Mouse (Mus musculus): ENCODE results near the gene Icam4. TPM values are rescaled to one million over a fixed set of nuclear protein-coding genes. Genes with fewer than 3 reads are reported as not detected.
A peak's percentile ranks its signal among the peaks of the same experiment; 100 is the strongest.

The Icam4 gene
- total and polyA plus RNA-seq, 3 experiments, result 193 to 268 (median 260) TPM

DNA sequence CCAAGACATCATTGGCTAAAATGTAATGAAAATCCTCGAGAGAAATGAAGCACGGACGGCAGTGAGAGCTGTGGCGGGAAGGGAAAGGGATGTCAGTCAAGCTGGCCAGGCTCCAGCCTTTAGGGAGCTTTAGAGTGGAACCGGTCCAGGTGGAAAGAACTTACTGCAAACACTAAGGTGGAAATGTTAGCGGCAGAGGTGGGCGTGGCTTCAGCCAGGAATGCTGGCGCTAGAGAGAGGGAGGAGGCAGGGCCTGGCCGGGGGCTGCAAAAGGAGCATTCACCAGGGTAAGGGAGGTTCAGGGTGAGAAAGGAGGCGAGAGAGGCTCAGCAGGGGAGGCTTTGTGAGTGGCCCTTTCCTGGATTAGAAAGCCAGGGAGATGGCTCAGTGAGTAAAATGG, 38.3 kb upstream of the Icam4 start:
- TF ChIP-seq EP300 (IDR thresholded peaks at IDR 0.05; ENCODE audit: low read depth in 1 of 2, low read length in 2 of 2), result no peak
- Histone ChIP-seq H3K4me1 (ENCODE audit: control insufficient read depth in 1 of 2, insufficient read depth in 2 of 2, low read length in 2 of 2) (no peaks in the 10 kb centered on the region), H3K9me3 (replicated peaks; ENCODE audit: insufficient read depth, low read length) (no peaks in the 10 kb centered on the region), H3K36me3 (ENCODE audit: control insufficient read depth in 1 of 2, insufficient read depth in 2 of 2, low read length in 2 of 2) (no peaks in the 10 kb centered on the region), H3K79me2 (ENCODE audit: control insufficient read depth, insufficient read depth, low read length, poor library complexity) (no peaks in the 10 kb centered on the region), H3K27ac (ENCODE audit: control insufficient read depth, low read depth, low read length) (no peak overlapping the region), H3K9ac (ENCODE audit: control insufficient read depth, low read depth, low read length, poor library complexity, severe bottlenecking) (no peak overlapping the region), H3K4me3 (ENCODE audit: control insufficient read depth in 1 of 2, insufficient read depth in 1 of 2, low read depth in 2 of 2, low read length in 2 of 2) (no peak overlapping the region), H3K27me3 (ENCODE audit: control insufficient read depth in 1 of 2, insufficient read depth in 2 of 2, low read length in 2 of 2) (peaks cover 5 to 12% of the 10 kb centered on the region in 2 experiments; a peak in 2 of 4 replicates)
- no peak for DNase-seq (ENCODE audit: low read depth, low spot score)

DNA sequence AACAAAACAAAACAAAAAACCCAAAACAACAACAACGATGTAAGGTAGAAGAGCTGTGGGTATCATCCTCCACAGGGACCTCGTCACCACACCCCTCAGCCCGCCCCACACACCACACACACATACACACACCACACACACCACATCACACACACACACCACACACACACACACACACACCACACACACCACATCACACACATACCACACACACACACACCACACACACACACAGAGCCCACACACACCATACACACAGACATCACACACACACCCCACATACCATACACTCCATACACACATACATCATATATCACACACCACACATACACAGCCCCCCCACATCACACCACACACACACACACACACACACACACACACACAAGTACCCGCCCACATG, 37.6 kb upstream of the Icam4 start:
- Histone ChIP-seq H3K27ac (ENCODE audit: control insufficient read depth, low read depth, low read length) (no peak overlapping the region), H3K79me2 (ENCODE audit: control insufficient read depth, insufficient read depth, low read length, poor library complexity) (no peaks in the 10 kb centered on the region), H3K4me3 (ENCODE audit: control insufficient read depth in 1 of 2, insufficient read depth in 1 of 2, low read depth in 2 of 2, low read length in 2 of 2) (no peak overlapping the region), H3K9ac (ENCODE audit: control insufficient read depth, low read depth, low read length, poor library complexity, severe bottlenecking) (no peak overlapping the region), H3K9me3 (replicated peaks; ENCODE audit: insufficient read depth, low read length) (no peaks in the 10 kb centered on the region), H3K4me1 (ENCODE audit: control insufficient read depth in 1 of 2, insufficient read depth in 2 of 2, low read length in 2 of 2) (no peaks in the 10 kb centered on the region), H3K36me3 (ENCODE audit: control insufficient read depth in 1 of 2, insufficient read depth in 2 of 2, low read length in 2 of 2) (peaks cover 0 to under 1% of the 10 kb centered on the region in 2 experiments; a peak in 1 of 4 replicates), H3K27me3 (ENCODE audit: control insufficient read depth in 1 of 2, insufficient read depth in 2 of 2, low read length in 2 of 2) (peaks cover 2 to 5% of the 10 kb centered on the region in 2 experiments; a peak in 1 of 4 replicates)
- no peak for DNase-seq (ENCODE audit: low read depth, low spot score)
- TF ChIP-seq MAX (IDR thresholded peaks at IDR 0.05; ENCODE audit: low read length), result 0 out of 2 replicates have a peak, but pooled peaks have one; percentile 12
- no peak for TF ChIP-seq POLR2A (IDR thresholded peaks at IDR 0.05; ENCODE audit: control insufficient read depth in 1 of 2, insufficient read depth in 1 of 2, low read depth in 1 of 2, low read length in 2 of 2, poor library complexity in 1 of 2)
- peak; percentile 96; the same call in 1 of the 2 replicates for TF ChIP-seq POLR2AphosphoS5 (IDR thresholded peaks at IDR 0.05; ENCODE audit: borderline replicate concordance, low read depth, low read length)

DNA sequence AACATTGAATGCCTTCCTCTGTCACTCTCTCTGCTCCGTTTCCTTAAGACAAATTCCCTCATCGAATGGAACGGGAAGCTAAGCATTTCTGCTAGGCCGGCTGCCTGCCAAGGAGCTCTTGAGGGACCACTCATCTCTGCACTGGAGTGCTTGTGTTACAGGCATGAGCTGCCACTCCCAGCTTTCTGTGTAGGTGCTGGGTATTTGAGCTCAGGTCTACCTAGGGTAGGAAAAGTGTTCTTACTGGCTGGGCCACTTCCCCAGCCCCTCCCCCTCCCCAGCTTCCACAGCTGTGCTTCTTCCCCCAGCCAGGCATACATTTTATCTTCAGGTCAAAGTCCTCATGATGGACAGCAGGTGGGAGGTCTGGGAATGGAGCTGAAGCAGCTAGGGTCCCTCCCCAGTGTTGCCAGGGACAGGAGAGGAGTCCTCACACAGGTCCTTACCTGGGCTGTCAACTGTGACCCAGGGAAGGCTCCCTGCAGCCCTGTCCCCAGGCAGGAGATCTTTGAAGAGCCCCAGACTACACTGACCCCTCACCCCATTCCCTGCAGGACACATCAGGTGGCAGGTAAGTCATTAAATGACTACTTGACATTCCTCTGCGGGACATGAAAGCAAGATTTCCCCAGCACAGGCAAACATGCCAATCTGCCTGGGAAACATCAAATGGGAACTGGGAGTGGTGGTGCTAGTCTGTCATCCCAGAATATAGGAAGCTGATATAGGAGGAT, 35.8 kb upstream of the Icam4 start:
- Histone ChIP-seq H3K4me3 (ENCODE audit: control insufficient read depth in 1 of 2, insufficient read depth in 1 of 2, low read depth in 2 of 2, low read length in 2 of 2) (no peak overlapping the region), H3K9me3 (replicated peaks; ENCODE audit: insufficient read depth, low read length) (no peaks in the 10 kb centered on the region), H3K9ac (ENCODE audit: control insufficient read depth, low read depth, low read length, poor library complexity, severe bottlenecking) (no peak overlapping the region), H3K79me2 (ENCODE audit: control insufficient read depth, insufficient read depth, low read length, poor library complexity) (no peaks in the 10 kb centered on the region), H3K4me1 (ENCODE audit: control insufficient read depth in 1 of 2, insufficient read depth in 2 of 2, low read length in 2 of 2) (peaks cover 5 to 9% of the 10 kb centered on the region in 2 experiments; a peak in 3 of 4 replicates), H3K27ac (ENCODE audit: control insufficient read depth, low read depth, low read length) (no peak overlapping the region), H3K36me3 (ENCODE audit: control insufficient read depth in 1 of 2, insufficient read depth in 2 of 2, low read length in 2 of 2) (peaks cover 0 to 12% of the 10 kb centered on the region in 2 experiments; a peak in 2 of 4 replicates), H3K27me3 (ENCODE audit: control insufficient read depth in 1 of 2, insufficient read depth in 2 of 2, low read length in 2 of 2) (0 out of 4 replicates have a peak, but pooled peaks cover 0 to under 1% of the 10 kb centered on the region in 2 experiments)
- no peak for DNase-seq (ENCODE audit: low read depth, low spot score)
- TF ChIP-seq UBTF (IDR thresholded peaks at IDR 0.05; ENCODE audit: borderline replicate concordance, insufficient read depth, low read depth, low read length) (no peak), POLR2AphosphoS5 (IDR thresholded peaks at IDR 0.05; ENCODE audit: borderline replicate concordance, low read depth, low read length) (no peak), TBP (IDR thresholded peaks at IDR 0.05; ENCODE audit: low read depth, low read length) (no peak), CHD2 (IDR thresholded peaks at IDR 0.05; ENCODE audit: low read length) (no peak), E2F4 (IDR thresholded peaks at IDR 0.05; ENCODE audit: borderline replicate concordance, low read depth, low read length) (no peak), ETS1 (IDR thresholded peaks at IDR 0.05; ENCODE audit: low read depth, low read length) (no peak), RAD21 (IDR thresholded peaks at IDR 0.05; ENCODE audit: low read depth, low read length) (no peak), RCOR1 (IDR thresholded peaks at IDR 0.05; ENCODE audit: low read depth, low read length) (no peak), GATA1 (IDR thresholded peaks at IDR 0.05; ENCODE audit: low read depth, low read length) (no peak), HCFC1 (IDR thresholded peaks at IDR 0.05; ENCODE audit: low read depth, low read length) (no peak), NELFE (IDR thresholded peaks at IDR 0.05; ENCODE audit: low read depth, low read length) (no peak), MYB (IDR thresholded peaks at IDR 0.05; ENCODE audit: low read depth, low read length) (no peak), ZNF384 (IDR thresholded peaks at IDR 0.05; ENCODE audit: low read depth, low read length) (no peak)
